ENCODE assay signal across 8 mouse cellular contexts in the genomic region with DNA sequence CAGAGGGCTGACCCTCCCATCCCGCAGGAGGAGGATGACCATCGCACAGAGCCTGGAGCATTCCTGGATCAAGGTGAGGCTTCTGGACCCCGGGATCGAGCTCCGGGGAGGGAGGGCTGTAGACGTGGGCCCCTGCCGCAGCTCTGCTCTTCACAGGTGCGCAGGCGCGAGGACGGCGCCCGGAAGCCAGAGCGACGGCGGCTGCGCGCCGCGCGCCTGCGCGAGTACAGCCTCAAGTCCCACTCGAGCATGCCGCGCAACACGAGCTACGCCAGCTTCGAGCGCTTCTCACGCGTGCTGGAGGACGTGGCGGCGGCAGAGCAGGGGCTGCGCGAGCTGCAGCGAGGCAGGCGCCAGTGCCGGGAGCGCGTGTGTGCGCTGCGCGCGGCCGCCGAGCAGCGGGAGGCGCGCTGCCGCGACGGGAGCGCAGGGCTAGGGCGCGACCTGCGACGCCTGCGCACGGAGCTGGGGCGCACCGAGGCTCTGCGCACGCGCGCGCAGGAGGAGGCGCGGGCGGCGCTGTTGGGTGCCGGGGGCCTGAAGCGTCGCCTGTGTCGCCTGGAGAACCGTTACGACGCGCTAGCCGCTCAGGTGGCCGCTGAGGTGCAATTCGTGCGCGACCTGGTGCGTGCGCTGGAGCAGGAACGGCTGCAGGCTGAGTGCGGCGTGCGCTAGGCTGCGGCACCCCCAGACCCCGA. TPM values are rescaled to one million over a fixed set of nuclear protein-coding genes. Genes with fewer than 3 reads are reported as not detected.
DNase-seq lines count a peak whose midpoint lies in the region; ATAC-seq lines count a peak whose summit lies in the region.

No protein-coding gene starts in this region.

- peak; percentile 68 for ATAC-seq in activated CD4-positive, CD25-positive, alpha-beta regulatory T cell, adult 4 months
- ATAC-seq in inflammation-experienced regulatory T-cells, adult 6 months = peak; percentile 74
- peak; percentile 64 for ATAC-seq in megakaryocyte, adult 5-6 weeks (ENCODE audit: poor library complexity, severe bottlenecking)

- DNase-seq in cerebellum, postnatal 36 days = peak; percentile 85 to 88
- peak; percentile 79 to 87 for DNase-seq in gastrocnemius, adult 8-10 months (ENCODE audit: low spot score in 2 of 2)
- DNase-seq in left cerebral cortex, adult 9 months (ENCODE audit: low spot score in 2 of 2) = peak; percentile 84 to 89
- peak; percentile 93 for DNase-seq in right cerebral cortex, postnatal 25 days
- DNase-seq in urinary bladder, postnatal 4 days (ENCODE audit: low spot score in 2 of 2) = peak; percentile 72 to 77

RNA-seq across cellular contexts. Expression of gene 4930442H23Rik, which starts 8.8 kb away (rescaled TPM):
- polyA plus RNA-seq in activated CD4-positive, CD25-positive, alpha-beta regulatory T cell, adult 4 months (2017; shearing (Covaris generic)) = not detected
- not detected for total RNA-seq in gastrocnemius, adult 8-10 months (2022)
- not detected for polyA plus RNA-seq in inflammation-experienced regulatory T-cells, adult 6 months (2017; shearing (Covaris generic))
- total RNA-seq in megakaryocyte, adult 5-6 weeks (2015) = not detected in 2 replicates
- not detected in 2 replicates for total RNA-seq in megakaryocyte, adult 5-6 weeks (2017)

RNA-seq across cellular contexts. Expression of gene Nmrk2, which starts 9.4 kb away (rescaled TPM):
- polyA plus RNA-seq in activated CD4-positive, CD25-positive, alpha-beta regulatory T cell, adult 4 months (2017; shearing (Covaris generic)) = under 1 TPM in 1 of 2 experiments, not detected in 1; 0.17 TPM
- 100 to 1,000 TPM in 1 of 4 experiments, 10 to 100 TPM in 3; 15.3 to 106 (median 44.7) TPM for total RNA-seq in gastrocnemius, adult 8-10 months (2022)
- under 1 TPM in 2 of 3 experiments, not detected in 1; 0.17 to 0.28 TPM for polyA plus RNA-seq in inflammation-experienced regulatory T-cells, adult 6 months (2017; shearing (Covaris generic))
- not detected in 2 replicates for total RNA-seq in megakaryocyte, adult 5-6 weeks (2015)
- total RNA-seq in megakaryocyte, adult 5-6 weeks (2017) = not detected in 2 replicates

RNA-seq across cellular contexts. Expression of gene Dapk3, which starts 9.6 kb away (rescaled TPM):
- polyA plus RNA-seq in activated CD4-positive, CD25-positive, alpha-beta regulatory T cell, adult 4 months (2017; shearing (Covaris generic)) = 1 to 10 TPM; 4.1 to 4.9 TPM
- 10 to 100 TPM; 25.2 to 31.5 (median 27.3) TPM for total RNA-seq in gastrocnemius, adult 8-10 months (2022)
- polyA plus RNA-seq in inflammation-experienced regulatory T-cells, adult 6 months (2017; shearing (Covaris generic)) = 1 to 10 TPM; 3.1 to 5.4 (median 3.6) TPM
- 9.8 and 12.7 TPM in 2 replicates for total RNA-seq in megakaryocyte, adult 5-6 weeks (2015)
- total RNA-seq in megakaryocyte, adult 5-6 weeks (2017) = 27.5 and 36.6 TPM in 2 replicates

RNA-seq across cellular contexts. Expression of gene Eef2, which starts 16.0 kb away (rescaled TPM):
- polyA plus RNA-seq in activated CD4-positive, CD25-positive, alpha-beta regulatory T cell, adult 4 months (2017; shearing (Covaris generic)) = 1,000 to 10,000 TPM in 1 of 2 experiments, 100 to 1,000 TPM in 1; 933 to 1,303 TPM
- 1,000 to 10,000 TPM; 1,293 to 1,550 (median 1,345) TPM for total RNA-seq in gastrocnemius, adult 8-10 months (2022)
- polyA plus RNA-seq in inflammation-experienced regulatory T-cells, adult 6 months (2017; shearing (Covaris generic)) = 1,000 to 10,000 TPM in 1 of 3 experiments, 100 to 1,000 TPM in 2; 925 to 1,158 (median 972) TPM
- 394 and 408 TPM in 2 replicates for total RNA-seq in megakaryocyte, adult 5-6 weeks (2015)
- 983 and 1,066 TPM in 2 replicates for total RNA-seq in megakaryocyte, adult 5-6 weeks (2017)

RNA-seq across cellular contexts. Expression of gene Pias4, which starts 24.7 kb away (rescaled TPM):
- 10 to 100 TPM; 17.6 to 23.8 TPM for polyA plus RNA-seq in activated CD4-positive, CD25-positive, alpha-beta regulatory T cell, adult 4 months (2017; shearing (Covaris generic))
- total RNA-seq in gastrocnemius, adult 8-10 months (2022) = 10 to 100 TPM; 14.0 to 19.0 (median 16.2) TPM
- 10 to 100 TPM; 15.4 to 21.5 (median 17.1) TPM for polyA plus RNA-seq in inflammation-experienced regulatory T-cells, adult 6 months (2017; shearing (Covaris generic))
- 10.1 and 13.7 TPM in 2 replicates for total RNA-seq in megakaryocyte, adult 5-6 weeks (2015)
- 12.9 and 13.3 TPM in 2 replicates for total RNA-seq in megakaryocyte, adult 5-6 weeks (2017)

Comparison
In these comparisons a context has a peak if more than half of its experiments do, and no peak if none do; other contexts are left out.
1. Peak in every context shown above with its lines: DNase-seq and ATAC-seq.
2. RNA of gene Nmrk2, which starts 9.4 kb away (total RNA-seq): 15.3 to 106 TPM in gastrocnemius, adult 8-10 months; not detected in megakaryocyte, adult 5-6 weeks; every median in the first group is over 10 times any median in the second.